Mouse (Mus musculus) midbrain, postnatal 0 days (tissue): ENCODE results near the gene Shld2. TPM values are rescaled to one million over a fixed set of nuclear protein-coding genes. Genes with fewer than 3 reads are reported as not detected.

Experiments used
- ATAC-seq: fragments of 200-750 bp; cut with Nextera tagmentation; 2 replicates; pipeline ENCODE4 v1.8.0; 2017; ENCODE audit warnings: moderate number of reproducible peaks, mild to moderate bottlenecking, moderate TSS enrichment, moderate library complexity; ENCODE audit not compliant: low FRiP score
- DNase-seq: peaks from one replicate; pipeline ENCODE4 v3.0.0-alpha.2; 2015; ENCODE audit warnings: low spot score
- H3K27ac ChIP-seq: fragments of 300-500 bp; sonication (generic); 2 replicates; pipeline ENCODE4 v1.5.1; 2014; ENCODE audit warnings: low read depth, mild to moderate bottlenecking, low read length, mixed read lengths
- H3K27me3 ChIP-seq: fragments of 300-500 bp; sonication (generic); 2 replicates; pipeline ENCODE4 v1.6.1; 2014; ENCODE audit warnings: low read length, control low read depth, mixed read lengths; ENCODE audit not compliant: insufficient read depth
- H3K36me3 ChIP-seq: fragments of 300-500 bp; sonication (generic); 2 replicates; pipeline ENCODE4 v1.6.1; 2014; ENCODE audit warnings: low read length, control low read depth, mixed read lengths; ENCODE audit not compliant: insufficient read depth
- H3K4me1 ChIP-seq: fragments of 300-500 bp; sonication (generic); 2 replicates; pipeline ENCODE4 v1.6.1; 2014; ENCODE audit warnings: mild to moderate bottlenecking, control low read depth, antibody characterized with exemption, low read length, mixed read lengths; ENCODE audit not compliant: insufficient read depth
- H3K4me2 ChIP-seq: fragments of 300-500 bp; sonication (generic); 2 replicates; pipeline ENCODE4 v1.6.1; 2014; ENCODE audit warnings: low read depth, mild to moderate bottlenecking, low read length, mixed read lengths; ENCODE audit not compliant: poor library complexity, severe bottlenecking
- H3K4me3 ChIP-seq: fragments of 300-500 bp; sonication (generic); 2 replicates; pipeline ENCODE4 v1.5.1; 2014; ENCODE audit warnings: low read depth, mild to moderate bottlenecking, low read length, moderate library complexity
- H3K9ac ChIP-seq: fragments of 300-500 bp; sonication (generic); replicated peaks from 2 replicates; pipeline ENCODE4 v1.6.1; 2014; ENCODE audit warnings: mild to moderate bottlenecking, low read length, moderate library complexity, mixed read lengths; ENCODE audit not compliant: poor library complexity, severe bottlenecking
- H3K9me3 ChIP-seq: fragments of 300-500 bp; sonication (generic); 2 replicates; pipeline ENCODE4 v1.6.1; 2016; ENCODE audit warnings: low read length, control low read depth
- CTCF ChIP-seq: IDR thresholded peaks from 2 replicates; pipeline ENCODE4 v1.5.1; 2016; ENCODE audit warnings: antibody characterized with exemption, mild to moderate bottlenecking
- WGBS: fragments of 180-500 bp; shearing (Covaris S2); extraction: QIAGEN DNeasy Blood & Tissue Kit; methylation state at CpG from one replicate; pipeline ENCODE4 v1.1.7; 2014; 5-methylcytosine and 5-hydroxymethylcytosine counted together
- polyA plus RNA-seq: library from polyadenylated mRNA; unstranded; fragments of >200 nt; fragmentation: Nextera tagmentation; extraction: Ambion mirVana; gene quantifications from 2 replicates; pipeline ENCODE4 v1.2.1, GENCODE M21; 2015
- total RNA-seq: library from RNA; depleted of rRNA; stranded (reverse); fragments of >200 nt; gene quantifications from 2 replicates; pipeline ENCODE4 v1.2.3, GENCODE M21; 2014

Shld2 gene
- total and polyA plus RNA-seq, 2 experiments from 2014 or later = 6.4 to 8.5 TPM

DNA sequence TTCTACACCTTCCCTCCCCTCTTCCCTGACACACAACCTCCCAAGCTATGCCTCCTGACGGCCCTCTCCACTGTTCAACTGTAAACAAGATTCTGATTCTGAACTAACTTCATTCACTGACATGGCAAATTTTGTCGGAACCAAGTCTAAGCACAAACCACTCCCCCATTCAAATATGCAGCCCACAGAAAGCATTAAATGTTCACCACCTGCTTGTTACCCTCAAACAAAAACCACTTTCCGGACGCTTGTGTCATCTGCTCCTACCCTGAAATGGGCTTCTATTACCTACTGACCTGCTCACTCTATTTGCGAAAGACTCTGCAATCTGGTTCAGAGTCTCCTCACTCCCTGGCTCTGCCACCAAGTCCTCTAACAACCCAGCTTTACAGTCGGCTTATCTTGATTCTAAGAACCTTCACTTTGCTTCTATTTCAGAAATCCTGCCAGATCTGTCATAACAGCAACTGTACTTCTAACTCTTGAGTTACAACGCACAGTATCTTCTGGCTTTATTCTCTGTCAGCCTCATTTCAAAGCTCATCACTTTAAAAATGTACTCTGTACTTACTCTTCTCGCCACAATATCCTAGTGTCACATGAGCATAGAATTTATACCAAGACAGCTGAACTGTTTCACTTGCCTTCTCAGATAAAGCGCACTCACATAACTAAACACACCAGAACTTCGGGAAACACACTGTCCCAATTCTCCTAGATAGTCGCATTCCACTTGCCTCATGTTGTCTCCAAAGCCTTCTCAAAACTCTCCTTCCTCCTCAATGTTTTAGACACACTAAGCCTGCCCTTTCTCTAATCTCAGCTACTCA, 11.2 kb downstream of the Shld2 start:
- 78% methylated on average over 11 of the region's 11 CpGs for WGBS
- ATAC-seq (no peak), DNase-seq (no peak)
- no peaks in the 10 kb centered on the region for H3K27me3 ChIP-seq
- no peaks in the 10 kb centered on the region for H3K4me1 ChIP-seq
- H3K4me3 ChIP-seq = no peak overlapping the region
- H3K27ac ChIP-seq = no peak overlapping the region
- H3K9ac ChIP-seq = no peak overlapping the region
- no peaks in the 10 kb centered on the region for H3K9me3 ChIP-seq
- no peaks in the 10 kb centered on the region for H3K36me3 ChIP-seq
- TF ChIP-seq CTCF = no peak
- no peak overlapping the region for H3K4me2 ChIP-seq

DNA sequence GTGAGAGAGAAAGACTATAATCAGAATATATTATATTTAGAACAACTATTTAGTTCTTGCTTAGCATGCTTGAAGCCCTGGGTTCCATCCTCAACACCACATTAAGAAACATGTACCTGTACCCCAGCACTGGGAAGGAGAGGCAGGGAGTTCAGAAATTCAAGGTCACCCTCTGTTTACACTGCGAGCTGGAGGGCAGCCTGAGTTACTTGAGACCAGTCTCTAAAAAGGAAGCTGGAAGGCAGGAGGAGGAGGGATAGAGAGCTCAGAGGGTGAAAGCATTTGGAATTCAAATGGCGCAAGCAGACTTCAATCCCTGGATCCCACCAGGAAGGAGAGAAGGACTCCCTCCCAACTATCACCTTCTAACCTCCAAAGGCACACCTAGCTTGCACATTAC, 12.7 kb downstream of the Shld2 start:
- H3K4me2 ChIP-seq = no peak overlapping the region
- no peak for TF ChIP-seq CTCF
- H3K36me3 ChIP-seq = no peaks in the 10 kb centered on the region
- no peaks in the 10 kb centered on the region for H3K4me1 ChIP-seq
- H3K9me3 ChIP-seq = no peaks in the 10 kb centered on the region
- no peak overlapping the region for H3K4me3 ChIP-seq
- H3K27ac ChIP-seq = no peak overlapping the region
- DNase-seq = no peak
- H3K9ac ChIP-seq = no peak overlapping the region
- 65% methylated on average over 2 of the region's 2 CpGs for WGBS
- no peaks in the 10 kb centered on the region for H3K27me3 ChIP-seq
- no peak for ATAC-seq

GRCm38 (mm10) chr14:34297038-34297437, 13.3 kb downstream of the Shld2 start:
- 81% methylated on average over 4 of the region's 4 CpGs for WGBS
- no peak for TF ChIP-seq CTCF
- H3K9ac ChIP-seq = no peak overlapping the region
- no peak overlapping the region for H3K27ac ChIP-seq
- H3K4me2 ChIP-seq = no peak overlapping the region
- DNase-seq (no peak), ATAC-seq (no peak)
- no peak overlapping the region for H3K4me3 ChIP-seq
- no peaks in the 10 kb centered on the region for H3K9me3 ChIP-seq
- H3K36me3 ChIP-seq = no peaks in the 10 kb centered on the region
- H3K27me3 ChIP-seq = no peaks in the 10 kb centered on the region
- H3K4me1 ChIP-seq = no peaks in the 10 kb centered on the region

DNA sequence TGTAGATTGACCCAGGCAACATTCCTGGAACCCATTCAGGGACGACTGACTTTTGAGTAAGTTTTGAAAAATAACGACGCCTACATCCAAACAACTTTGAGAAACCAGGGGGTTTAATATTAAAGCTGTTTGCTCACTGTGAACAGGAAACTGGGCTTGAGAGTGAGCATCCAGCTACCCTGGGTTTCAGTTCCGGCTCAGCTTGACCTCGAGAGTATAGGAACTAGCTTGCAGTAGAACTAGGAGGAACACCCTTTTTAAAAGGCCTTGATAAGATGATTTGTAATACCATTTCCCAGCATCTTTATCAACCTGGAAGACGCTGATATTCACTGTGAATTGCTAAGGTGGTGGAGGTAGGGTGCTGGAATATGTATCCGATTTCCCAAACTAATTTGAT, 13.9 kb downstream of the Shld2 start:
- Histone ChIP-seq H3K4me1 (no peaks in the 10 kb centered on the region), H3K27me3 (no peaks in the 10 kb centered on the region), H3K9ac (no peak overlapping the region), H3K4me3 (no peak overlapping the region), H3K27ac (no peak overlapping the region), H3K9me3 (no peaks in the 10 kb centered on the region), H3K4me2 (no peak overlapping the region), H3K36me3 (no peaks in the 10 kb centered on the region)
- ATAC-seq (no peak), DNase-seq (no peak)
- WGBS = 90% methylated on average over 7 of the region's 7 CpGs
- no peak for TF ChIP-seq CTCF

GRCm38 (mm10) chr14:34293641-34294040, 16.7 kb downstream of the Shld2 start:
- WGBS = 86% methylated on average over 3 of the region's 3 CpGs
- no peak for DNase-seq
- H3K27me3 ChIP-seq = no peaks in the 10 kb centered on the region

DNA sequence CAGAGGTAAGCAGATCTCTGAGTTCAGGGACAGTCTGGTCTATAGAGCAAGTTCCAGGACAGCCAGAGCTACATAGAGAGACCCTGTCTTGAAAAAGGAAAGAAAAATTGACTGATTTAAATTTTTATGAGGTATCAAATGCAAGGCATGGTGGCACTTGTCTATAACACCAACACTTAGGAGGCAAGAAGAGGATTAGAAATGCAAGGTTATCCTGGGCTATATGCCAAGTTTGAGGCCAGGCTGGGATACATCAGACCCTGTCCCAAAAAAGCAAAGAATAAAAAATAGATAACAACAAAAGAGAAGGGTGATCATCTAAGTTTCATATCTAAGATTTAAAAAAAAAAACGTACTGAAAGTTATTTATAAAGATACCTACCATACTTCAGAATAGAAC, 20.1 kb downstream of the Shld2 start:
- H3K4me1 ChIP-seq = no peaks in the 10 kb centered on the region
- WGBS = 58% methylated on average over 1 of the region's 1 CpGs
- H3K9me3 ChIP-seq = no peaks in the 10 kb centered on the region
- no peak overlapping the region for H3K4me3 ChIP-seq
- DNase-seq (no peak), ATAC-seq (no peak)
- no peak overlapping the region for H3K27ac ChIP-seq
- H3K27me3 ChIP-seq = no peaks in the 10 kb centered on the region
- no peak overlapping the region for H3K4me2 ChIP-seq
- no peak for TF ChIP-seq CTCF
- no peak overlapping the region for H3K9ac ChIP-seq
- no peaks in the 10 kb centered on the region for H3K36me3 ChIP-seq

More at GRCm38 (mm10) chr14:34293641-34294040, 16.7 kb downstream of the Shld2 start:
- H3K9me3 ChIP-seq = no peaks in the 10 kb centered on the region
- H3K27ac ChIP-seq = no peak overlapping the region
- TF ChIP-seq CTCF = no peak
- H3K4me2 ChIP-seq = no peak overlapping the region
- no peak overlapping the region for H3K9ac ChIP-seq
- no peaks in the 10 kb centered on the region for H3K36me3 ChIP-seq
- H3K4me1 ChIP-seq = no peaks in the 10 kb centered on the region
- no peak overlapping the region for H3K4me3 ChIP-seq
- no peak for ATAC-seq
